Mouse (Mus musculus) stomach, embryonic 15.5 days (tissue): ENCODE data around the gene Ly6g5b. TPM values are rescaled to one million over a fixed set of nuclear protein-coding genes. Genes with fewer than 3 reads are reported as not detected.
"Not testable (repeated sequence)": the region's sequence is repeated elsewhere in the genome, so short reads cannot be mapped to it uniquely, and the experiment has no call there.

ENCODE experiments used
- ATAC-seq: fragments of 200-750 bp; cut with Nextera tagmentation; 2 replicates; pipeline ENCODE4 v1.8.0; 2017; ENCODE audit warnings: low read depth, moderate number of reproducible peaks, moderate TSS enrichment; ENCODE audit not compliant: insufficient read depth, low FRiP score
- H3K27ac ChIP-seq: fragments of 300-500 bp; sonication (generic); 2 replicates; pipeline ENCODE4 v1.5.1; 2015; ENCODE audit warnings: mild to moderate bottlenecking, inconsistent platforms
- H3K27me3 ChIP-seq: fragments of 300-500 bp; sonication (generic); replicated peaks from 2 replicates; pipeline ENCODE4 v1.6.1; 2015; ENCODE audit warnings: inconsistent platforms
- H3K36me3 ChIP-seq: fragments of 300-500 bp; sonication (generic); 2 replicates; pipeline ENCODE4 v1.6.1; 2015; ENCODE audit warnings: inconsistent platforms
- H3K4me1 ChIP-seq: fragments of 300-500 bp; sonication (generic); 2 replicates; pipeline ENCODE4 v1.6.1; 2015; ENCODE audit warnings: inconsistent platforms
- H3K4me2 ChIP-seq: fragments of 300-500 bp; sonication (generic); 2 replicates; pipeline ENCODE4 v1.6.1; 2015; ENCODE audit warnings: mild to moderate bottlenecking, inconsistent platforms
- H3K4me3 ChIP-seq: fragments of 300-500 bp; sonication (generic); replicated peaks from 2 replicates; pipeline ENCODE4 v1.5.1; 2015; ENCODE audit warnings: inconsistent platforms
- H3K9ac ChIP-seq: fragments of 300-500 bp; sonication (generic); 2 replicates; pipeline ENCODE4 v1.6.1; 2015; ENCODE audit warnings: inconsistent platforms
- H3K9me3 ChIP-seq: fragments of 300-500 bp; sonication (generic); 2 replicates; pipeline ENCODE4 v1.6.1; 2016; ENCODE audit warnings: inconsistent platforms
- WGBS: fragments of 180-500 bp; shearing (Covaris S2); methylation state at CpG from one replicate; pipeline ENCODE4 v1.1.7; 2015; 5-methylcytosine and 5-hydroxymethylcytosine counted together
- polyA plus RNA-seq: library from polyadenylated mRNA; unstranded; fragments of >200 nt; fragmentation: Nextera tagmentation; extraction: Ambion mirVana; gene quantifications from 2 replicates; pipeline ENCODE4 v1.2.1, GENCODE M21; 2015

Ly6g5b gene
- polyA plus RNA-seq, 1 experiment from 2014 or later: 0.69 TPM

DNA sequence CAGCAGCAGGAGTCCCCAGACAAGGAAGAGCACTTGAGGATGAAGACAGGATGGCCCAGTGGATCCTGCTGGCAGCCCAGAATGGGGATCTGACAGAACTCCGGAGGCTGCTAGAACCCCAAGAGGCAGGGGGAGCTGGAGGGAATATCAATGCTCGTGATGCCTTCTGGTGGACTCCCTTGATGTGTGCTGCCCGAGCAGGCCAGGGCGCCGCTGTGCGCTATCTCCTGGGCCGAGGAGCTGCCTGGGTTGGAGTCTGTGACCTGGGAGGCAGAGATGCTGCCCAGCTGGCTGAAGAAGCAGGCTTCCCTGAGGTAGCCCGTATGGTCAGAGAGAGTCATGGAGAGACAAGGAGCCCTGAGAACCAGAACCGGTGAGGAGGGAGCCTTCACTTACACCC, 8.1 kb upstream of the Ly6g5b start:
- H3K9ac ChIP-seq, H3K9me3 ChIP-seq, H3K4me3 ChIP-seq, H3K36me3 ChIP-seq, H3K27me3 ChIP-seq, ATAC-seq, H3K27ac ChIP-seq, H3K4me2 ChIP-seq: not testable (repeated sequence)
- H3K4me1 ChIP-seq: peaks cover 38% of the 10 kb centered on the region
- WGBS: 90% methylated on average over 9 of the region's 9 CpGs

DNA sequence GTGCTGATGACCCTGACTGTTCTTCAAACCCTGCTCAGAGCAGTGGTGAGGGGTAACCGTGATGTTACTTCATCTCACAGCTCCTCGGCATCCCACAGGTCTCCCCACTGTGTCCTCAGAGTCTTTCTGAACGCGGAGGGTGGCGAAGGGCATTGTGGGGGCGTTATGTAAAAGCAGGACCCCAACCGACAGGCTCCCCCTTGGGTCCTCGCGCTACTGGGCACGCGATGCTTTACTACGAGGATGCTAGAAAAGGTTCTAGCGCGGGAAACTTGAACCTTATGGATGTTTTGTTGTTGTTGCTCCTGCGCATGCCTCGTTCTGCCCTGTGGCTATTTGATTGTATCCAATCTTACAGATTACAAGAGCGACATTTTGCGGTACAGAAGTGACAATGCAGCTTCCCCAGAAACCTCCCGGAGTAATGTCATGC, 6.7 kb upstream of the Ly6g5b start, which contains the start of gene Csnk2b:
Csnk2b (minus strand) TSS at position 183 of the 433 bp plus-strand sequence.
- Histone ChIP-seq H3K9me3 (no peaks in the 10 kb centered on the region), H3K27ac (peak within 1 kb of the TSS; percentile 91), H3K27me3 (no peaks in the 10 kb centered on the region), H3K4me1 (peaks cover 28% of the 10 kb centered on the region), H3K4me3 (peak within 1 kb of the TSS; percentile 82), H3K36me3 (peaks cover 19% of the 10 kb centered on the region), H3K9ac (peak within 1 kb of the TSS; percentile 88), H3K4me2 (peak within 1 kb of the TSS; percentile 91)
- ATAC-seq: no peak
- under 1% methylated on average over 19 of the region's 19 CpGs for WGBS

DNA sequence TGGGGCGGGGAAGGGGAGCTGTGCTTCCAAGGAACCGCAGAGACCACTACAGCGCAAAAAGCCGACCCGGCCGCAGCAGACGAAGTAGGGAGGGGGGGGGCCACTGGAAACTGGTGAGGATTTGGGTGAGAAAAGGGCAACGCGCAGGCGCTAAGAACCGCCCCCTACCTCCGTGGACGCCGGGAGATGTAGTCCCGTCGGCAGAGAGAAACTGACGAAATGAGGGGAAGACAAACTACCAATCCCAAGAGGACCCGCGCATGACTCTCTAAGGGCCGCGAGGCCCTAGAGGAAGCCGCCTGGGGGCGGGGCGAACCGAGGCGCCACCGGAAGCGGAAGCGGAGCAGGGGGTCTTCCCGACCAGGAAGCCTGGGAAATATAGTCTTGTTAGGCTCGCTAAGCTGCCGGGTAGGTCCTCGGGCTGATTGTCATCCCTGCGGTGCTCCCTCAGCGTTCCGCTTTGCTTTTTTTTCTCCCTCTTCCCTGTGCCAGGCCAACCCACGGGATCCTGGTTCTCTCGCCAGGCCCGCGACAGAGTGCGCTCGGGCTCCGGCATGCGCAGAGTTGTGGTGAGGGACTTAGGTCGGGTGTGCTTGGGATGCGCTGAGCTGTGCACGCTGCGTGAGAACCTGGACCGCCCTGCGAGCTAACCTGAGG, 6.0 kb upstream of the Ly6g5b start, which contains the start of gene Gpank1:
Gpank1 (plus strand) TSS at position 313 of the 657 bp plus-strand sequence.
- Histone ChIP-seq H3K4me1 (peaks cover 24% of the 10 kb centered on the region), H3K4me2 (peak within 1 kb of the TSS; percentile 91), H3K36me3 (peaks cover 19% of the 10 kb centered on the region), H3K9me3 (no peaks in the 10 kb centered on the region), H3K27me3 (no peaks in the 10 kb centered on the region), H3K9ac (peak within 1 kb of the TSS; percentile 88), H3K4me3 (peak within 1 kb of the TSS; percentile 82), H3K27ac (peak within 1 kb of the TSS; percentile 91)
- peak; percentile 96 for ATAC-seq
- under 1% methylated on average over 50 of the region's 50 CpGs for WGBS

GRCm38 (mm10) chr17:35120745-35121142, 5.5 kb upstream of the Ly6g5b start:
- peak overlapping the region; percentile 88 for H3K9ac ChIP-seq
- under 1% methylated on average over 33 of the region's 33 CpGs for WGBS
- H3K36me3 ChIP-seq: peaks cover 22% of the 10 kb centered on the region
- no peaks in the 10 kb centered on the region for H3K9me3 ChIP-seq
- peak overlapping the region; percentile 87 for H3K4me2 ChIP-seq
- ATAC-seq: peak; percentile 0; the same call in 1 of the 2 replicates
- H3K4me1 ChIP-seq: peaks cover 24% of the 10 kb centered on the region
- H3K27me3 ChIP-seq: no peaks in the 10 kb centered on the region
- H3K4me3 ChIP-seq: peak overlapping the region; percentile 82
- H3K27ac ChIP-seq: peak overlapping the region; percentile 80

DNA sequence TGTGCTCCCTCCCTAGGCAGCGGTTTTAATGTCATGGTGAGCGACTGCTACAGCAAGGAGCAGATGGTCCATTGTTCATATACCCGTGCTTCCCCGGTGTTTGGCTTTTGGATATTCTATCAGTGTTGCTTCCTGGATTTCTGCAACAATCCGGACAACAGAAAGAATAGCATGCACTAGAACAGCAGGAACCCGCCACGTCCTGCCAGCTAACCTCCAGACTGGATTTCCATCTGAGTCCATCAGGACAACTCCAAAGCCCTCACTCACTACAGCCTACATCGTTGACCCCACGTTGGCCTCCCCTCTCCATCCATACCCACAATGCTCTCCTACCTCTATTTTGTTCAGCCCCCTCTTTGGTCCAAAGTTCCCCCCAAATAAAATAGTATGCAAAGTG, 3.5 kb downstream of the Ly6g5b start:
- WGBS: 72% methylated on average over 9 of the region's 9 CpGs
- no peak overlapping the region for H3K9ac ChIP-seq
- H3K27me3 ChIP-seq: no peaks in the 10 kb centered on the region
- H3K27ac ChIP-seq: no peak overlapping the region
- peaks cover 7% of the 10 kb centered on the region; the same call in 1 of the 2 replicates for H3K36me3 ChIP-seq
- H3K9me3 ChIP-seq: no peaks in the 10 kb centered on the region
- no peak for ATAC-seq
- no peak overlapping the region for H3K4me2 ChIP-seq
- H3K4me3 ChIP-seq: no peak overlapping the region
- no peaks in the 10 kb centered on the region for H3K4me1 ChIP-seq

DNA sequence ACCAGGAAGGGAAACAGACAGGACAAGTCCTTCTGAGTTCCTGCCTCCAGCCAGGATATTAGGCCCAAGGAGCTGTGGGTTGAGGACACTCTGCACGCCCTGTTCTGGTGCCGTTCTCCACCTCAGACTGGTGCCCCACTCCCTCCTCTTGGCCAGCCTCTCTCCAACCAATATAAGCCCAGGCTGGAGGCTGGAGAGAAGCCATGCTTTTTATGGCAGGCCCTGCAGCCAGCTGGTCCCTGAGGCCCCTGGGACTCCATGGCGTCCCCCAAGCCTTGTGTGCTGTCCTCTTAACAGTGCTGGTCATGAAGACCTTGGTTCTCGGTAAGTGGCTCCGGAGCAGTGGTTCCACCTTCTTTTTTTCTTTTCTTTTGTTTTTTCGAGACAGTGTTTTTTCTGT, 7.1 kb downstream of the Ly6g5b start, which contains the start of gene Ly6g5c:
Ly6g5c (plus strand) TSS at position 183 of the 400 bp plus-strand sequence.
- Histone ChIP-seq H3K27me3 (no peaks in the 10 kb centered on the region), H3K4me1 (peaks cover 3% of the 10 kb centered on the region; the same call in 1 of the 2 replicates), H3K9ac (no peak within 1 kb of the TSS), H3K36me3 (0 out of 2 replicates have a peak, but pooled peaks cover 2% of the 10 kb centered on the region), H3K27ac (no peak within 1 kb of the TSS), H3K4me2 (no peak within 1 kb of the TSS), H3K4me3 (no peak within 1 kb of the TSS), H3K9me3 (no peaks in the 10 kb centered on the region)
- WGBS: 75% methylated on average over 6 of the region's 6 CpGs
- no peak for ATAC-seq

- peaks cover 13% of the 10 kb centered on the region for H3K36me3 ChIP-seq
- H3K9me3 ChIP-seq: no peaks in the 10 kb centered on the region
- H3K4me1 ChIP-seq: peaks cover 3% of the 10 kb centered on the region; the same call in 1 of the 2 replicates
- H3K27me3 ChIP-seq: no peaks in the 10 kb centered on the region
- H3K27ac ChIP-seq: no peak overlapping the region
- H3K4me2 ChIP-seq: no peak overlapping the region
- no peak for ATAC-seq
- 64% methylated on average over 3 of the region's 3 CpGs for WGBS
- H3K9ac ChIP-seq: no peak overlapping the region
- H3K4me3 ChIP-seq: no peak overlapping the region
Observed at GRCm38 (mm10) chr17:35106522-35106921, 8.7 kb downstream of the Ly6g5b start.

GRCm38 (mm10) chr17:35105740-35106389, 9.4 kb downstream of the Ly6g5b start:
- H3K4me3 ChIP-seq: no peak overlapping the region

DNA sequence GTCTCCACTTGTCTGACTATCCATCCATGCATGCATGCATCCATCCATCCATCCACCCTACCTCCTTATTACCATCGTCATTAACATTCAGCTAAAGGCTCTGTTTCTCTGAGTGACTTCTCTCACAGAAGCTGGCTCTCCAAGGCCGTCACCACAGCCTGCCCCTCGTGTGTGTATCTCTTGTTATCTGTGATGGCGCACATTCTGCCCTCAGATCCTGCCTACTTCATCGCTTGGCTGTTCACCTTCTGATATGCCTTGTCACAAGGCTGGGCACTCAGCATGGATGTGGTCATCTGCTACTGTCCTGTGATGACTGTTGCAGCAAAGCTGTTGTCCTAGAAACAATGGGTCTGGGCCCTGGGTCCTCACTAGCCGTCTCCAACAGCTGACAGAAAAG, 10.5 kb downstream of the Ly6g5b start:
- 67% methylated on average over 6 of the region's 6 CpGs for WGBS
- no peaks in the 10 kb centered on the region for H3K27me3 ChIP-seq
- no peak overlapping the region for H3K27ac ChIP-seq
- H3K4me2 ChIP-seq: no peak overlapping the region
- H3K9me3 ChIP-seq: no peaks in the 10 kb centered on the region
- H3K4me3 ChIP-seq: no peak overlapping the region
- peak; percentile 72; the same call in 1 of the 2 replicates for ATAC-seq
- peaks cover 3% of the 10 kb centered on the region; the same call in 1 of the 2 replicates for H3K4me1 ChIP-seq
- H3K36me3 ChIP-seq: peaks cover 29% of the 10 kb centered on the region
- no peak overlapping the region for H3K9ac ChIP-seq

More at GRCm38 (mm10) chr17:35105740-35106389, 9.4 kb downstream of the Ly6g5b start:
- Histone ChIP-seq H3K9ac (no peak overlapping the region), H3K36me3 (peaks cover 19% of the 10 kb centered on the region), H3K27me3 (no peaks in the 10 kb centered on the region), H3K27ac (no peak overlapping the region), H3K9me3 (no peaks in the 10 kb centered on the region), H3K4me1 (peaks cover 3% of the 10 kb centered on the region; the same call in 1 of the 2 replicates), H3K4me2 (0 out of 2 replicates have a peak overlapping the region, but pooled peaks have one; percentile 21)
- no peak for ATAC-seq
- 26% methylated on average over 13 of the region's 13 CpGs for WGBS

GRCm38 (mm10) chr17:35104079-35104478, 11.1 kb downstream of the Ly6g5b start:
- H3K27me3 ChIP-seq: no peaks in the 10 kb centered on the region
- H3K36me3 ChIP-seq: peaks cover 34% of the 10 kb centered on the region
- no peak overlapping the region for H3K4me2 ChIP-seq
- H3K4me3 ChIP-seq: no peak overlapping the region
- H3K9ac ChIP-seq: no peak overlapping the region
- H3K27ac ChIP-seq: no peak overlapping the region
- 91% methylated on average over 7 of the region's 7 CpGs for WGBS
- no peaks in the 10 kb centered on the region for H3K9me3 ChIP-seq
- H3K4me1 ChIP-seq: peaks cover 3% of the 10 kb centered on the region; the same call in 1 of the 2 replicates
- ATAC-seq: no peak

GRCm38 (mm10) chr17:35103221-35103690, 12.0 kb downstream of the Ly6g5b start:
- H3K4me3 ChIP-seq: no peak overlapping the region
- WGBS: 57% methylated on average over 6 of the region's 6 CpGs
- H3K4me2 ChIP-seq: no peak overlapping the region
- no peaks in the 10 kb centered on the region for H3K9me3 ChIP-seq
- 0 out of 2 replicates have a peak, but pooled peaks have one; percentile 12 for ATAC-seq
- H3K27ac ChIP-seq: no peak overlapping the region
- H3K9ac ChIP-seq: no peak overlapping the region
- H3K4me1 ChIP-seq: peaks cover 3% of the 10 kb centered on the region; the same call in 1 of the 2 replicates
- H3K36me3 ChIP-seq: peaks cover 37% of the 10 kb centered on the region
- H3K27me3 ChIP-seq: no peaks in the 10 kb centered on the region

DNA sequence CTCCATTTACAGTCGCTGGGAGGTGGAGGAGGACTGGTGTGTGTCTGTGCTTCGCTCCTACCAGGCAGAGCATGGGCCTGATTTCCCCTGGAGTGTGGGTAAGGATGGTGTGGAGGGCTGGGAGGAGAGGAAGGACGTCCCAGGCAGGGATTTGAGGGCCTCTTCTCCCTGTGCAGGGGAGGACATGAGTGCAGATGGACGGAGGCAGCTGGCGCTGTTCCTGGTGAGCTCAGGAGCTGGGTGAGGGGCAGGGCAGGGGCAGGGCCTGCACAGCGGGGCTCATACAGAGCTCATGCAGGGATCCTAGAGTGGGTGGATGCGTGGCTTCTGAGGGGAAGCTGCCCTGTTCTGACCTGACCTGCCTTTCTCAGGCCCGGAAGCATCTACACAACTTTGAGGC, 12.9 kb downstream of the Ly6g5b start:
- Histone ChIP-seq H3K9me3 (no peaks in the 10 kb centered on the region), H3K4me1 (peaks cover 3% of the 10 kb centered on the region; the same call in 1 of the 2 replicates), H3K9ac (no peak overlapping the region), H3K27me3 (no peaks in the 10 kb centered on the region), H3K4me2 (no peak overlapping the region), H3K4me3 (no peak overlapping the region), H3K36me3 (peaks cover 40% of the 10 kb centered on the region), H3K27ac (no peak overlapping the region)
- ATAC-seq: no peak
- WGBS: 73% methylated on average over 8 of the region's 8 CpGs
